Mouse (Mus musculus) CD4-positive helper T cell, adult 2 months (primary cell): Measurements from ENCODE around the gene Pdzd9.

Source experiments
- DNase-seq: peaks from one replicate; pipeline ENCODE4 v3.0.0-alpha.2; 2012; ENCODE audit warnings: low read depth, missing footprints, low spot score

The Pdzd9 gene

DNA sequence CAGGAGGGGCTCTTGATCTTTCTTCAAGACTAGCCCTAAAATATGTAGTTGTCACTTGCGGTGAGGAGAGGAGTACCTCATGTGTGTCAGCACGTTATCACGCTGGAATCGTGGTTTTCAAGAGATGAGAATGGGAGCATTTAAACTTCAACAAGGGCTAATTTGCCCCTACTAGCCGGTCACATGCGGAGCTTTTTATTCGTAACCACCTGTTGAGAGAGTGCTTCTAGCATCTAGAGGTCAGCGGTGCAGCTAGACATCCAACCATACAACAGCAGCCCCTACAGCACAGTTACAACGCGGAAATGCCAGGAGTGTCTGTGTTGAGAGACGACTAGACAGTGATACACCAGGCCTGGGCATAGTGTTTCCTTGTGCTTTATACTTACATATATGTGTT, 34.3 kb downstream of the Pdzd9 start:
- peak; percentile 25 for DNase-seq

DNA sequence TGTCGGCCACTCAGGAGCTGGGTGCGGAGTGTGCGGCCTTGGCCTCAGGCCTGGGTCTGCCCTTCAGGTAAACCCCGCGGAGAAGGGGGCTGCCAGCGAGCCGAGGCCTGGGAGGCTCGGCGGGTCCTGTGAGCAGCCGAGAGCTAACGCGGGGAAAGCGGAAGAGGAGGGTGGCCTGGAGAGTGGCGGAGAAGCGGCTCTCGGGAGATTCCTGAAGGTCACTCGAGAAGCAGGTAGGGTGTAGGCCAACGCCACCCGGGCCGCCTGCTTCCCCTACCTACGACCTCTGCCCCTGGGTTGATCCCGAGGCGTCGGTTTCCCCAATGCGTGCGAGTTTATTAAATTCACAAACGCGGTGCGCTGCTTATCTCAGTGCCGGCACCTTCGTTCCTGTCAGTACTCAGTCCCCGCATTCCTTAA, 34.8 kb downstream of the Pdzd9 start:
- no peak for DNase-seq

- DNase-seq, result peak; percentile 91
These were observed 35.3 kb downstream of the Pdzd9 start, which contains the start of gene Uqcrc2 for GRCm38 (mm10) chr7:120634711-120635361. TSS of gene Uqcrc2 (plus strand) at chr7:120635176.

DNA sequence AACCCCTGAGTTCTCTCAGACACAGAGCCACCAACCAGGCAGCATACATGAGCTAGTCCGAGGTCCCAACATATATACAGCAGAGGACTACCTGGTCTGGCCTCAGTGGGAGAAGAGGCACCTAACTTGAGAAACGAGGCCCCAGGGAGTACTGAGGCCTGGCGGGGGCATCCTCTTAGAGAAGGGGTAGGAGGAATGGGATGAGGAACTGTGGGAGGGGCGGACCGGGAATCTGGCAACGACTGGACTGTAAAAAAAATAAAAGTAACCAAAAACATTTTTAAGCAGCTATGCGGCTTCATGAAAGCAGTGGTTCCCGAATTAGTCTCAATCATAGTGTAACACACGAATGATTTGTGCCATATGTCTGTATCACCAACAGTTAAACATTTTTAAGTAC, 35.8 kb downstream of the Pdzd9 start:
- peak; percentile 3 for DNase-seq

DNA sequence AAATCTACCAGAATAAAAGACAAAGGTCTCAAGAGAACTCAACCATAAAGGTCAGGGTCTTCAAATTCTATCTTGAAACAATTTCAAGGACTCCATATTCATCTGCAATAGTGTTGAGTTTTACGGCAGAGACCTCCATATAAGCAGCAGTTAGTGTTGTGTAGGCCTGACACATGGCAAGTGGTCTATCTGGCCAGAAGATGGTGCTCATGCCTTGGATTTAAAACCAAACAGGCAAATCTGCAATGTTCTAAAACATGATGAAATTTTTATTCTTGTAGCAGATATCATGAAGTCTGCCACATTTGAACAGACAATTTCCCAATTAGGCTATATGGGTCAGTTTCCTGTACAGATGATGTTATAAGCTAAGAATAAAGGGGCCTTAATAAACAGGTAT, 37.6 kb downstream of the Pdzd9 start:
- DNase-seq, result peak; percentile 35

- DNase-seq, result no peak
These were observed 49.3 kb downstream of the Pdzd9 start for GRCm38 (mm10) chr7:120620841-120621240.

DNA sequence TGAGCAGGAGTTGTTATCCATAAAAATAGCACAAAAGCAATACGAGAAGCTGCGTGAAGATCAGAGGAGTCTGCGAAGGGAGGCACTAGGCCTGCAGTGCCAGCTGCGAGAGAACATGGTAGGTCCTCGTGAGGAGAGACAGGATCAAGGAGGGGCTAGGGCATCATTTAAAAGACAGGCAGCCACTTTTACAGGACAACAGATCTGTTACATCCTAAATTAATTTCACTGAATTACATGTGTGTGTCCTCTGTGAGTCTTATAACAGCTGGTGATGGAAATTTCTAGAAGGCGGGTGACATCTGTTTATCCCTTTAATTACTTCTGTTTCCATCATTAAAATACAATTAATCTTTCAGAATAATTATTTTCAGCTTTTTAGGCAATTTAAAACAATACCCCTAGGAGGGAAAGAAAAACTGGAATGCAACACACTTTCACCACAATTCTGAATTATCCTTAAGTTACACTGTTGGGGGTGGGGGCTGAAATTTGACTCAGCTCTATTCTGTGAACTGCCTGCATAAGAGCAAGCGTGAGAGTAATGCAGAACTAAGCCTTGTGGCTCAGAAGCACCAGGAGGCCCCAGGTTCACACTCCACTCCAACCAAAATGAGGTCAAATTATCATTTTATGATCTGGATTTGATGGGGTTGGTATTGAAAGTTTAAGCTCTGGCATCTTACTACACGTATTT, 49.9 kb downstream of the Pdzd9 start:
- DNase-seq, result no peak
